Mouse (Mus musculus) megakaryocyte, embryonic 14.5 days (primary cell): Measurements from ENCODE around the gene Kif21a.

ENCODE experiments used
- FLI1 ChIP-seq: IDR thresholded peaks from 2 replicates; pipeline ENCODE4 v1.6.1; 2012; ENCODE audit warnings: low read length, inconsistent platforms, mixed read lengths
- GATA1 ChIP-seq: IDR thresholded peaks from 3 replicates; pipeline ENCODE4 v1.6.1; 2012; ENCODE audit warnings: mixed read lengths, low read length, inconsistent platforms, borderline replicate concordance

- TF ChIP-seq GATA1 (no peak), FLI1 (no peak)
These were observed 98.4 kb downstream of the Kif21a start for GRCm38 (mm10) chr15:90951383-90951782.
